Mouse (Mus musculus): ENCODE measurements around the gene Hist1h2ba. TPM values are rescaled to one million over a fixed set of nuclear protein-coding genes. Genes with fewer than 3 reads are reported as not detected.

The Hist1h2ba gene
- polyA plus RNA-seq, 1 experiment: not detected

DNA sequence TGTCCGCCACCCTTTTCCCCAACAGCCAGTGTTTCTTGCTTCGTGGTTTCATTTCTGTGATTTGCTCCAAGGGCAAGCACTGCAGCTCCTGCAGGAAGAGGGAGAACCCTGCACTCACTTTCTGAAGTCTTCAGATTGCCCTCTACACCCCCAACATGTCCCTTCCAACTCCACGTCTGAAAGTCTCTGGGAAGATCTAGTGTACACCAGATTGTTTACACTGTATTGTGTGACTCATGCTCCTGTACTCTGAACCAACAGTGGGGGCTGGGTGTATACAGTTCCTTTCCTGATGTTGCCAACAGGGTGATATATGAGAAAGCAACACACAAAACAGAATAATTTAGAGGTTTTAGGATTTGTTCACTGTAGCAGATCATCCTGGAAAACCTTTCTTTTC is 5.3 kb downstream of the Hist1h2ba start:
- peaks cover 10% of the 10 kb centered on the region; the same call in 1 of the 2 replicates for H3K4me1 ChIP-seq (ENCODE audit: control insufficient read depth, insufficient read depth, insufficient read length, low read length)
- WGBS: 10% methylated on average over 3 of the region's 3 CpGs
- H3K27ac ChIP-seq (ENCODE audit: insufficient read depth, low read depth, low read length): peak overlapping the region; percentile 41; the same call in 1 of the 2 replicates
- H3K4me3 ChIP-seq (ENCODE audit: low read depth, low read length): peak overlapping the region; percentile 44
- TF ChIP-seq CTCF (IDR thresholded peaks at IDR 0.05; ENCODE audit: extremely low read depth, insufficient read length, insufficient replicate concordance, low read depth, low read length) (no peak), POLR2A (IDR thresholded peaks at IDR 0.05; ENCODE audit: low read depth, low read length) (no peak)
- no peaks in the 10 kb centered on the region for H3K36me3 ChIP-seq (ENCODE audit: control insufficient read depth, insufficient read depth, low read length)
- no peaks in the 10 kb centered on the region for H3K27me3 ChIP-seq (ENCODE audit: control insufficient read depth, insufficient read depth, low read length)

DNA sequence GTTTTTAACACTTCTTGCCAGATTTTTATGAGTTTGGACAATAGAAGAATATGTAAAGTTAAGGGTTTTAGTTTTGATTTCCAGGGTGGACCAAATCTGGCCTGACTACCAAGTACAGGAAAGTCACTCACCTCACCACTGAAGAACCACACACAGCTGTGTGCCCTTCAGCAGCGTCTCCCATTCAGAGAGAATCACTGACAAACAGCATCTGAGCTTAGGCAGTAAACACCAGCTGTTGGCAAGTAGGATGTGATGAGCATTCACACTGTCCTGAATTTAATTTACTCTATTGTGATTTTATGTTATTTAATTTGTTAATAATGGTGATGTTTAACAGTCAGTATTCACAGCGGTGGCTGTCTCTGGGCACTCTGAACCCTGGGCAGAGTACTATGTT is 8.2 kb downstream of the Hist1h2ba start:
- TF ChIP-seq POLR2A (IDR thresholded peaks at IDR 0.05; ENCODE audit: low read depth, low read length) (no peak), CTCF (IDR thresholded peaks at IDR 0.05; ENCODE audit: extremely low read depth, insufficient read length, insufficient replicate concordance, low read depth, low read length) (no peak)
- no peaks in the 10 kb centered on the region for H3K36me3 ChIP-seq (ENCODE audit: control insufficient read depth, insufficient read depth, low read length)
- H3K4me3 ChIP-seq (ENCODE audit: low read depth, low read length): no peak overlapping the region
- H3K27me3 ChIP-seq (ENCODE audit: control insufficient read depth, insufficient read depth, low read length): no peaks in the 10 kb centered on the region
- 77% methylated on average over 2 of the region's 2 CpGs for WGBS
- H3K27ac ChIP-seq (ENCODE audit: insufficient read depth, low read depth, low read length): no peak overlapping the region
- peaks cover 10% of the 10 kb centered on the region; the same call in 1 of the 2 replicates for H3K4me1 ChIP-seq (ENCODE audit: control insufficient read depth, insufficient read depth, insufficient read length, low read length)

DNA sequence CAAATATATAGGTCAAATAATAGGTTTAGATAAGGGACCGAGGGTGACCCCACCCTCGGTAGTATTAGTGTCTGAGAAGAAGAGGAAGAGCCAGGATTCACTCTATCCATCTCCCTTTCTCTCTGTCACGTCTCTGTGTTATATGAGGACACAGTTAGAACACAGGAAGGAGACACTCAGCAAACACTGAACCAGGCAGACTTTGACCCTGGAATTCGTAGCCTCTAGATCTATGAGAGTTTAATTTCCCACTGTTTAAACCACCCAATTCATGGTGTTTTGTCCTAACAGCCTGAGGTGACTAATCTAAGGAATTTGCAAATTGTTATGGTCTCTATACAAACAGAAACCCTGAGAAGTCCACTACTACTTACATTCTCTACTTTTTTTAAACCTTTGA is 16.3 kb downstream of the Hist1h2ba start:
- no peaks in the 10 kb centered on the region for H3K36me3 ChIP-seq (ENCODE audit: control insufficient read depth, insufficient read depth, low read length)
- TF ChIP-seq POLR2A (IDR thresholded peaks at IDR 0.05; ENCODE audit: low read depth, low read length): no peak
- TF ChIP-seq CTCF (IDR thresholded peaks at IDR 0.05; ENCODE audit: extremely low read depth, insufficient read length, insufficient replicate concordance, low read depth, low read length): no peak
- H3K4me3 ChIP-seq (ENCODE audit: low read depth, low read length): no peak overlapping the region
- WGBS: 12% methylated on average over 4 of the region's 4 CpGs
- H3K27ac ChIP-seq (ENCODE audit: insufficient read depth, low read depth, low read length): peak overlapping the region; percentile 19; the same call in 1 of the 2 replicates
- peaks cover 21% of the 10 kb centered on the region for H3K4me1 ChIP-seq (ENCODE audit: control insufficient read depth, insufficient read depth, insufficient read length, low read length)
- H3K27me3 ChIP-seq (ENCODE audit: control insufficient read depth, insufficient read depth, low read length): no peaks in the 10 kb centered on the region

DNA sequence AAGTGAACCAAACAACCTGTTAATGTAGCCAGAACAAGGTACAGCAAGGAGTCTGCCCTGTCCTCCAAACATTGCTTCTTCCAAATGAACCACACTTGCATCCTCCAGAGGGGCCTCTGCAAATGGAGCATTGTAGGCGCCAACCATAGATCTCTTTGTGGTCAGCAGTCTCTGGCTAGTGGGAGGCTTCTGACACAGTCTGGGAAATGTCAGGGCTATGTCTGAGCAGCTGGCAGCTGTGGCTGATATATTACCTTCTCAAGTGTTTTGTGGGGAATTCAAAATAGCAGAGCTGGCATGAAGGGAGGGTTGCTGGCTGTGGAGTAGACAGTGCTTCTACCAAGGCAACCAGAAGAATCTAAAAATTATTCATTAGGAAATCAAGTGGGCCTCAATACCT is 17.8 kb downstream of the Hist1h2ba start:
- no peak for TF ChIP-seq POLR2A (IDR thresholded peaks at IDR 0.05; ENCODE audit: low read depth, low read length)
- no peak for TF ChIP-seq CTCF (IDR thresholded peaks at IDR 0.05; ENCODE audit: extremely low read depth, insufficient read length, insufficient replicate concordance, low read depth, low read length)
- Histone ChIP-seq H3K4me1 (ENCODE audit: control insufficient read depth, insufficient read depth, insufficient read length, low read length) (peaks cover 28% of the 10 kb centered on the region), H3K36me3 (ENCODE audit: control insufficient read depth, insufficient read depth, low read length) (no peaks in the 10 kb centered on the region), H3K27ac (ENCODE audit: insufficient read depth, low read depth, low read length) (no peak overlapping the region), H3K27me3 (ENCODE audit: control insufficient read depth, insufficient read depth, low read length) (no peaks in the 10 kb centered on the region), H3K4me3 (ENCODE audit: low read depth, low read length) (no peak overlapping the region)
- 85% methylated on average over 1 of the region's 1 CpGs for WGBS

DNA sequence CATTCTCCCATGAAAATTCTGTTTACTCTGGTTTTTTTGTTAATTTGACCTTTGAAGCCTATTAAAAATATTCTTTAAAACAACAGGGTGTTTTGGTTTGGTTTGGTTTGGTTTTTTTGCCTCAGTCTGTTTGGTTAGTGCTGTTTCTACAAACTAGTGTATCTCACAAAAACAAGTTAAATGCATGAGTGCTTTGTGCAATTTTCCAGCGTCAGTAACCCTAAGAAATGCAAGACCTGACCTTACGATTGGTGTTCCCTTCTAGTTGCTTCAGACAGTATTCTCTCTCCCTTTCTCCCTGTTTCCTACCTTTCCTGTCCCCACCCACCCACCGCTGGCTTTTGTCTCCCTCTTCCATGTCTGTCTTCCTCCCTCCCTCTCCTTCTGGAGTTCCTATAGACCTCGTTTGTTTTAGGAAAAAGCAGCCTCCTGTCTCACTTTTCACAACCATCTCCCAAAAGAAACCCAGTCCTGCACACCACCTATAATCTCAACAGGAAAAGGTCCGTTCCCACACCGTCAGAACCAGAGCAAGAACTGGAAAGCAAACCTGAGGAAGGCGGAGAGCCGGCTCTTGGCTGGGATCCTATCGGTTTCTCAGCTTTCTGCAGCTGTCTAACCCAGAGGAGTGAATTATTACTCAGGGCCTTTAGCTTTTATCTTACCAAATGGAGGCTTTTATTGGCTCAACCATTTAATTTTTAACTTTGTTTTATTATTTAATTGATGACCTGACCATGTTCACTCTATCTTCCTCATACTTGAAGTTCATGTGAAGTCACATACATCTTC is 19.4 kb downstream of the Hist1h2ba start, which contains the start of gene Slc17a4:
TSS of gene Slc17a4 (minus strand) at position 634 of the 792 bp plus-strand sequence.
- peaks cover 29% of the 10 kb centered on the region for H3K4me1 ChIP-seq (ENCODE audit: control insufficient read depth, insufficient read depth, insufficient read length, low read length)
- H3K27ac ChIP-seq (ENCODE audit: insufficient read depth, low read depth, low read length): peak within 1 kb of the TSS; percentile 92
- TF ChIP-seq CTCF (IDR thresholded peaks at IDR 0.05; ENCODE audit: extremely low read depth, insufficient read length, insufficient replicate concordance, low read depth, low read length): no peak
- peak; percentile 27; the same call in 1 of the 2 replicates for TF ChIP-seq POLR2A (IDR thresholded peaks at IDR 0.05; ENCODE audit: low read depth, low read length)
- H3K4me3 ChIP-seq (ENCODE audit: low read depth, low read length): peak within 1 kb of the TSS; percentile 54
- H3K36me3 ChIP-seq (ENCODE audit: control insufficient read depth, insufficient read depth, low read length): no peaks in the 10 kb centered on the region
- no peaks in the 10 kb centered on the region for H3K27me3 ChIP-seq (ENCODE audit: control insufficient read depth, insufficient read depth, low read length)
- 20% methylated on average over 9 of the region's 9 CpGs for WGBS

DNA sequence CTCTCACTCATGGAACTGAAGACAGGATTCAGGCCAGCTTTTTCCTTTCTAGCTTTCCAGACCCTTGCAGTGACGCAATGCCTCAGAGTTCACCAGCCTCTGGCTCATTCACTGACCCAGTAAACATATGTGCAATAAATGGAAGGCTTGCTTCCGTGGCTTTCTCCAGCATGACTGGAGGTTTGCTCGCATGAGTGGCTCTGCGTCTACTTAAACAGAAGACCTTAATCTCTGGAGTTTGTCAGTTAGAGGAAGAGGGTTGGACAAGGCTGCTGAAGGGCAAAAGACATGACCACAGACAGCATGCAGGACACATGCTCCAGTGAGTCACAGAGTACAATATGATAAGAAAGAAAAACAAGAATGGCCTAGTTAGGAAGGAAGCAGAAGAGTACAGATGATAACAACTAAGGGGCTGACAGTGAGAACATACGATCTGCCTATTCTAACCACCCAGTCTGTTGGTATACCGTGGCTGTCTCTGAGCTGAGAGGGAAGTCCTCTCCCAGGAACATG is 20.1 kb downstream of the Hist1h2ba start:
- Histone ChIP-seq H3K27me3 (ENCODE audit: control insufficient read depth, insufficient read depth, low read length) (no peaks in the 10 kb centered on the region), H3K36me3 (ENCODE audit: control insufficient read depth, insufficient read depth, low read length) (no peaks in the 10 kb centered on the region; the same call in 1 of the 2 replicates), H3K27ac (ENCODE audit: insufficient read depth, low read depth, low read length) (peak overlapping the region; percentile 92), H3K4me3 (ENCODE audit: low read depth, low read length) (no peak overlapping the region; the same call in 1 of the 2 replicates), H3K4me1 (ENCODE audit: control insufficient read depth, insufficient read depth, insufficient read length, low read length) (peaks cover 29% of the 10 kb centered on the region)
- WGBS: 12% methylated on average over 6 of the region's 6 CpGs
- no peak for TF ChIP-seq CTCF (IDR thresholded peaks at IDR 0.05; ENCODE audit: extremely low read depth, insufficient read length, insufficient replicate concordance, low read depth, low read length)
- no peak for TF ChIP-seq POLR2A (IDR thresholded peaks at IDR 0.05; ENCODE audit: low read depth, low read length)

DNA sequence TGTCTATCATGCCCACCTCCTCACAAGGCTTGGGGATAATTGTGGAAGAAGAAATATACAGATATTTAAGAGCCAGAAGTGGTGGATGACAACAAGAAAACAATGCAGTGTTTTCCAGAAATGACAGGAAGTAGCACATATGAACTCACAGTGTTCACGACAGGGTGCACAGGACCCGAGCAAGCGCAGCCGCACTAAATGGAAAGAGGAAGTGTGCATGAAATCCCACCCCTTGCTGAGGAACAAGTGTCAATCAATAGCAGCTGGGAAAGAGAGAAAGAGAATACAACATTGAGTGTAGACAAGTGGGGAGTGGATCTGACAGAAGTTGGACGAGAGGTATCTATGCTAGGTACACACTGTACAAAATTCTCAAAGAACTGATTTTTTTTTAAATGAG is 22.6 kb downstream of the Hist1h2ba start:
- Histone ChIP-seq H3K4me3 (ENCODE audit: low read depth, low read length) (no peak overlapping the region), H3K36me3 (ENCODE audit: control insufficient read depth, insufficient read depth, low read length) (peaks cover 13% of the 10 kb centered on the region), H3K4me1 (ENCODE audit: control insufficient read depth, insufficient read depth, insufficient read length, low read length) (peaks cover 26% of the 10 kb centered on the region), H3K27me3 (ENCODE audit: control insufficient read depth, insufficient read depth, low read length) (no peaks in the 10 kb centered on the region), H3K27ac (ENCODE audit: insufficient read depth, low read depth, low read length) (no peak overlapping the region)
- 56% methylated on average over 5 of the region's 5 CpGs for WGBS
- TF ChIP-seq CTCF (IDR thresholded peaks at IDR 0.05; ENCODE audit: extremely low read depth, insufficient read length, insufficient replicate concordance, low read depth, low read length) (no peak), POLR2A (IDR thresholded peaks at IDR 0.05; ENCODE audit: low read depth, low read length) (no peak)

Measured in small intestine, adult 2 months (tissue).